Mouse (Mus musculus) heart, postnatal 14 days (tissue): Measurements from ENCODE around the gene Ube2cbp. TPM values are rescaled to one million over a fixed set of nuclear protein-coding genes. Genes with fewer than 3 reads are reported as not detected.
A peak's percentile ranks its signal among the peaks of the same experiment; 100 is the strongest.

Experiments
- DNase-seq, 2 experiments: peaks; one replicate each; pipeline ENCODE4 v3.0.0; 2021 to 2022
- intact Hi-C: fragments of 180-260 bp; cut with DNase I; formaldehyde crosslinking; loops from one replicate; pipeline ENCODE4 v1.15.1; 2025
- long read RNA-seq, 2 experiments: library from polyadenylated mRNA; stranded (forward); transcript quantifications; one replicate each; pipeline ENCODE4 v2.0.0; 2021
- total RNA-seq, 2 experiments: library from RNA; stranded (reverse); gene quantifications; 2 replicates each; pipeline ENCODE4 v1.2.3; 2021

Gene Ube2cbp
- 1 to 10 TPM in 1 of 2 experiments, under 1 TPM in 1; 0.86 to 1.7 TPM for total RNA-seq
- long read RNA-seq, experiment 1, partial matches to known transcripts = 0 of 2 reads
- long read RNA-seq, experiment 1, other reads (novel, unspliced or antisense) = 0 of 2 reads
- long read RNA-seq, experiment 2, partial matches to known transcripts = 0 of 2 reads
- long read RNA-seq, experiment 2, other reads (novel, unspliced or antisense) = 0 of 2 reads

GRCm38 (mm10) chr9:86464151-86465105 is at the start of gene Ube2cbp:
TSS of gene Ube2cbp (minus strand) at chr9:86464950.
- DNase-seq = peak; percentile 91 to 92
- intact Hi-C loops = loop anchor here (5.0 kb wide), 1 partner anchor 53 kb away; no protein-coding TSS in a partner anchor

- DNase-seq = no peak
- intact Hi-C loops = no loop called here
Measured at GRCm38 (mm10) chr9:86514390-86514789, 49.6 kb upstream of the Ube2cbp start.

GRCm38 (mm10) chr9:86513733-86514132 is 49.0 kb upstream of the Ube2cbp start:
- intact Hi-C loops = no loop called here
- no peak for DNase-seq

- no peak for DNase-seq
Measured at GRCm38 (mm10) chr9:86507437-86507836, 42.7 kb upstream of the Ube2cbp start.

GRCm38 (mm10) chr9:86499083-86499482 is 34.3 kb upstream of the Ube2cbp start:
- intact Hi-C loops = no loop called here
- DNase-seq = no peak

More at GRCm38 (mm10) chr9:86507437-86507836, 42.7 kb upstream of the Ube2cbp start:
- intact Hi-C loops = no loop called here

- DNase-seq = no peak
- intact Hi-C loops = no loop called here
Measured at GRCm38 (mm10) chr9:86496261-86496660, 31.5 kb upstream of the Ube2cbp start.

GRCm38 (mm10) chr9:86491740-86492139 is 27.0 kb upstream of the Ube2cbp start:
- no peak for DNase-seq
- intact Hi-C loops = no loop called here

- DNase-seq = no peak
- intact Hi-C loops = no loop called here
Measured at GRCm38 (mm10) chr9:86482236-86482635, 17.5 kb upstream of the Ube2cbp start.

- intact Hi-C loops = no loop called here
- DNase-seq = peak in 1 of 2 experiments; percentile 30
Measured at GRCm38 (mm10) chr9:86478414-86479093, 13.8 kb upstream of the Ube2cbp start.

GRCm38 (mm10) chr9:86476763-86477162 is 12.0 kb upstream of the Ube2cbp start:
- no peak for DNase-seq
- intact Hi-C loops = no loop called here

- intact Hi-C loops = no loop called here
- DNase-seq = no peak
Measured at GRCm38 (mm10) chr9:86475956-86476355, 11.2 kb upstream of the Ube2cbp start.

- peak; percentile 97 for DNase-seq
- intact Hi-C loops = loop anchor here (2.0 to 5.0 kb wide), 2 partner anchors 50 to 108 kb away; no protein-coding TSS in a partner anchor
Measured at GRCm38 (mm10) chr9:86466990-86467870, 2.5 kb upstream of the Ube2cbp start, which contains the start of gene Dop1a. TSS of gene Dop1a (plus strand) at chr9:86467154.

- intact Hi-C loops = loop anchor here (5.0 kb wide), 1 partner anchor 581 kb away; no protein-coding TSS in a partner anchor
- no peak for DNase-seq
Measured at GRCm38 (mm10) chr9:86453626-86454025, 11.1 kb downstream of the Ube2cbp start.

GRCm38 (mm10) chr9:86451617-86452016 is 13.1 kb downstream of the Ube2cbp start:
- intact Hi-C loops = loop anchor here (5.0 kb wide), 1 partner anchor 579 kb away; no protein-coding TSS in a partner anchor
- DNase-seq = peak; percentile 46 to 69

GRCm38 (mm10) chr9:86451094-86451493 is 13.7 kb downstream of the Ube2cbp start:
- no peak for DNase-seq
- intact Hi-C loops = loop anchor here (5.0 kb wide), 1 partner anchor 579 kb away; no protein-coding TSS in a partner anchor

GRCm38 (mm10) chr9:86449581-86449980 is 15.2 kb downstream of the Ube2cbp start:
- DNase-seq = peak; percentile 78 to 88
- intact Hi-C loops = loop anchor here (1.0 kb wide), 1 partner anchor 670 kb away; no protein-coding TSS in a partner anchor

GRCm38 (mm10) chr9:86447431-86447830 is 17.3 kb downstream of the Ube2cbp start:
- DNase-seq = no peak
- intact Hi-C loops = no loop called here

- intact Hi-C loops = no loop called here
- no peak for DNase-seq
Measured at GRCm38 (mm10) chr9:86446847-86447246, 17.9 kb downstream of the Ube2cbp start.

GRCm38 (mm10) chr9:86442248-86442647 is 22.5 kb downstream of the Ube2cbp start:
- intact Hi-C loops = no loop called here
- DNase-seq = no peak
